Mouse (Mus musculus): ENCODE measurements around the gene Mvb12a. TPM values are rescaled to one million over a fixed set of nuclear protein-coding genes. Genes with fewer than 3 reads are reported as not detected.

Mvb12a gene
- polyA plus RNA-seq, 1 experiment from 2014 or later = 126 TPM

DNA sequence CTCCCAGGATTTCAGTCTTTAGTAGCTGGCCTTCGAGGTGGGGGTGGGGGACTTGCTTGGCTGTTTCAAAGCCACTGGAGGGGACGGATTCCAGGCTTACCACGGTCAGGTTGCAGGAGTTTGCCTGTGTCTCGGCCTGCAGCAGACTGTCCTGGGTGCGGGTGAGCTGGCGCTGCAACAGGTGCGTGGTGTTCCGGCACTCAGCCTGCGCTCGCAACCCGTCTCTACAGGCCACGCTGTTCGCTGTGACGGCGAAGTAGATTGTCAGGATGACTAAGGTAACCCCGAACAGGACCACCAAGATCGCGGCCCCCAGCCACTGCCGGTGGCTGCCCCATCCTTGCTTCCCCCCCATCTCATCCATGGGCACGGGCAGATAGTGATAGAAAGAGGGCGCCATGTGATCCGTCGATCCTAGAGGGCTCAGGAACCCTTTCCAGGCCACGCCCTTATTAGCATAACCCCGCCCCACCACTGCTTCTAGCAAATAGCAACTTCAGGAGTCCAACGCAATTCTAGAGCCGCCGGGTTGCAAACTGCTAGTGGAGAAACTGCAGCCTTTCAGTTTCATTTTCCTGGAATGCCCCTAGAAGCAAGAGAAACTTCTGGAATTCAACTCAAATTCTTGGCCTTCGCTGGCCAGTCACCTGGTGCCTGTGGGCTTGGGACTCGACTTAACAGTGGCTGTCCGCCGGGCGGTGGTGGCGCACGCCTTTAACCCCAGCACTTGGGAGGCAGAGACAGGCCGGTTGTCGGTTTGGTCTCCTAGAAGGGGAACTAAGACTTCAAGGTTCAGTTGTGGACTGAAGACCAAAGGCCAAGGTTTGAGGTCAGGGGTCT lies 5.5 kb upstream of the Mvb12a start, which contains the start of gene Bst2:
Bst2 (minus strand) TSS at position 429 of the 840 bp plus-strand sequence.
- peaks cover 12% of the 10 kb centered on the region for H3K4me1 ChIP-seq (ENCODE audit: control insufficient read depth, insufficient read depth, low read length)
- 4% methylated on average over 37 of the region's 37 CpGs for WGBS
- H3K27me3 ChIP-seq (replicated peaks; ENCODE audit: control insufficient read depth, insufficient read depth, low read length) = no peaks in the 10 kb centered on the region
- H3K36me3 ChIP-seq (ENCODE audit: control insufficient read depth, insufficient read depth, low read length) = no peaks in the 10 kb centered on the region
- H3K4me3 ChIP-seq (ENCODE audit: low read length) = peak within 1 kb of the TSS; percentile 52
- H3K4me2 ChIP-seq (ENCODE audit: low read depth, low read length) = peak within 1 kb of the TSS; percentile 68
- peak within 1 kb of the TSS; percentile 72 for H3K27ac ChIP-seq (ENCODE audit: low read length)
- H3K9ac ChIP-seq (ENCODE audit: low read depth, low read length) = peak within 1 kb of the TSS; percentile 73
- no peaks in the 10 kb centered on the region for H3K9me3 ChIP-seq (ENCODE audit: control insufficient read depth, low read length)
- peak; percentile 94 for ATAC-seq

DNA sequence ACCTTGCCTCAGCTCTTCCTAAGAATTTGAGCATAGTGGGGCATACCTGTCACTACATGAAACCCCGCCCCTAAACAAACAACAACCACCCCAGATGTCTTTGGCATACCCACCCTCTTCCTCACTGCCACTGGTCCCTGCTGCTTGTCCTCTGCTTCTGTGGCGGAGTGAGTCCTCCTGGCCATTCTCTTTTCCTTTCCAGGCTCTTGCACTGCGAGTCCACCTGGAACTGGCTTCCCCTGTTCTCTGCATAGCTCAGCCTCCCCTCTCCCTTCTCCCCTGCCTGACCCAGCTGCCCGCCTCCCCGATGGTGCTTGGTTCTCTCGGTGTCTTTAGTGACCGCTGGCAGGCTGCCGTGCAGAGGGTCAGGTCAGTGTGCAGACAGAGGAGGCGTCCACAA lies 1.0 kb downstream of the Mvb12a start:
- WGBS = 80% methylated on average over 9 of the region's 9 CpGs
- Histone ChIP-seq H3K9ac (ENCODE audit: low read depth, low read length) (peak overlapping the region; percentile 79), H3K4me3 (ENCODE audit: low read length) (peak overlapping the region; percentile 82)

DNA sequence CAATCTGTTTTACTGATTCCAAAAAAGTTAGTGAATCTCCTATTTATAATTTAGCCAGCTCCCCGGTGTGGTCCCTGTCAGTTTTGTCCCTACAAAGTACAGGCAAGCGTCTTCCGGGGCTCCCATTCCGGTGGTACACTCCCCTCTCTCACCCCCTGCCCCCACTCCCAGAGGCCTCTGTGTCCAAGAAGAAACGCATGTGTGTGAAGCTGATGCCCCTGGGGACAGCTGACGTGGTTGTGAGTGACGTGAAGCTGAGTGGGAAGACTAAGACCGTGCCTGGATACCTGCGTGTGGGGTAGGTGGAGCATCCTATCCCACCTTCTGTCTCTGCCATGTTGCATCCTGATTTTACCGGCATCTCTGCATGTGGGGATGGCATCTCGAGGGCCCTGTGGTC lies 2.3 kb downstream of the Mvb12a start:
- H3K27me3 ChIP-seq (replicated peaks; ENCODE audit: control insufficient read depth, insufficient read depth, low read length) = no peaks in the 10 kb centered on the region
- peaks cover 8% of the 10 kb centered on the region for H3K36me3 ChIP-seq (ENCODE audit: control insufficient read depth, insufficient read depth, low read length)
- no peaks in the 10 kb centered on the region for H3K9me3 ChIP-seq (ENCODE audit: control insufficient read depth, low read length)
- H3K4me1 ChIP-seq (ENCODE audit: control insufficient read depth, insufficient read depth, low read length) = peaks cover 7% of the 10 kb centered on the region
- no peak overlapping the region for H3K27ac ChIP-seq (ENCODE audit: low read length)
- WGBS = 87% methylated on average over 11 of the region's 11 CpGs
- no peak for ATAC-seq
- H3K4me2 ChIP-seq (ENCODE audit: low read depth, low read length) = no peak overlapping the region
- H3K9ac ChIP-seq (ENCODE audit: low read depth, low read length) = no peak overlapping the region
- no peak overlapping the region for H3K4me3 ChIP-seq (ENCODE audit: low read length)

More for the DNA sequence above, 1.0 kb downstream of the Mvb12a start:
- peak overlapping the region; percentile 88 for H3K4me2 ChIP-seq (ENCODE audit: low read depth, low read length)
- ATAC-seq = no peak
- H3K27ac ChIP-seq (ENCODE audit: low read length) = no peak overlapping the region
- no peaks in the 10 kb centered on the region for H3K27me3 ChIP-seq (replicated peaks; ENCODE audit: control insufficient read depth, insufficient read depth, low read length)
- H3K4me1 ChIP-seq (ENCODE audit: control insufficient read depth, insufficient read depth, low read length) = peaks cover 7% of the 10 kb centered on the region
- peaks cover 8% of the 10 kb centered on the region for H3K36me3 ChIP-seq (ENCODE audit: control insufficient read depth, insufficient read depth, low read length)
- no peaks in the 10 kb centered on the region for H3K9me3 ChIP-seq (ENCODE audit: control insufficient read depth, low read length)

- no peaks in the 10 kb centered on the region for H3K27me3 ChIP-seq (replicated peaks; ENCODE audit: control insufficient read depth, insufficient read depth, low read length)
- H3K4me3 ChIP-seq (ENCODE audit: low read length) = no peak overlapping the region
- H3K4me2 ChIP-seq (ENCODE audit: low read depth, low read length) = no peak overlapping the region
- ATAC-seq = no peak
- H3K4me1 ChIP-seq (ENCODE audit: control insufficient read depth, insufficient read depth, low read length) = peaks cover 7% of the 10 kb centered on the region
- WGBS = 80% methylated on average over 7 of the region's 7 CpGs
- H3K9me3 ChIP-seq (ENCODE audit: control insufficient read depth, low read length) = no peaks in the 10 kb centered on the region
- H3K9ac ChIP-seq (ENCODE audit: low read depth, low read length) = no peak overlapping the region
- H3K36me3 ChIP-seq (ENCODE audit: control insufficient read depth, insufficient read depth, low read length) = peaks cover 8% of the 10 kb centered on the region
- no peak overlapping the region for H3K27ac ChIP-seq (ENCODE audit: low read length)
These were observed 4.9 kb downstream of the Mvb12a start for GRCm38 (mm10) chr8:71547590-71547989.

DNA sequence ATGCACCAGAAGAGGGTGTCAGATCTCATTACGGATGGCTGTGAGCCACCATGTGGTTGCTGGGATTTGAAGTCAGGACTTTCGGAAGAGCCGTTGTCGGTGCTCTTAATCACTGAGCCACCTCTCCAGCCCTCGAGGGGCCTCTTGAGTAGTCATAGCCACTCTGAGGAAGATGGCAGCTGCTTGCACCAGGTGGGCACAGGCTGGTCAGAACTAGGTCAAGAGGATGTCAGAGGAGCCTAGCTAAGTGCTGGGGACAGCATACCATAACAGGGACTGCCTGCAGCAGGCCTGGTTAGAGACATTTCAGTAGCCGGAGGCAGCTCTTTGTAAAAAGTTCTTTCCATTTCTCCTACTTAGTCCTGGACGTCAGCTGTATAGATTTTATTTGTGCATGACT lies 8.0 kb downstream of the Mvb12a start:
- H3K4me1 ChIP-seq (ENCODE audit: control insufficient read depth, insufficient read depth, low read length) = no peaks in the 10 kb centered on the region
- H3K36me3 ChIP-seq (ENCODE audit: control insufficient read depth, insufficient read depth, low read length) = peaks cover 2% of the 10 kb centered on the region
- WGBS = 63% methylated on average over 7 of the region's 7 CpGs
- no peak for ATAC-seq
- H3K9ac ChIP-seq (ENCODE audit: low read depth, low read length) = no peak overlapping the region
- no peak overlapping the region for H3K4me3 ChIP-seq (ENCODE audit: low read length)
- H3K9me3 ChIP-seq (ENCODE audit: control insufficient read depth, low read length) = no peaks in the 10 kb centered on the region
- H3K27ac ChIP-seq (ENCODE audit: low read length) = no peak overlapping the region
- H3K27me3 ChIP-seq (replicated peaks; ENCODE audit: control insufficient read depth, insufficient read depth, low read length) = 0 out of 2 replicates have a peak, but pooled peaks cover 4% of the 10 kb centered on the region
- H3K4me2 ChIP-seq (ENCODE audit: low read depth, low read length) = no peak overlapping the region

DNA sequence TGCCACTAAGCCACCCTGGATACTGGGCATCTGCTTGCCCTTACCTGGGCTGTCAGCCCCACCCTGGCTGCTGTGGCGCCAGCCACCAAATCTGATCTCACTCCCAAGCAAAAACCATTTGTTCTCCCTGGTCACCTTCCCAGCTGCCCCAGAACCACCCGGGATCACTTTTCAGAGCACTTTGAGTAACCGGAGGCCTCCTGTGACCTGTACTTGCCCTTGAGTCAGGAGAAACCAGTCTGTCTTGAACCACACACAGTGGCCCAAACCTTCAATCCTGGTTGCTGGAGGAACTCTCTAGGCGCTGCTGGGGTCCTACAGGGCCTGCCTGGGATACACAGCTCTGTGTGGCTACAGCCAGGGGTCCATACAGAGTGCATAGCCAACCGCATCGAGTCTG lies 10.0 kb downstream of the Mvb12a start:
- Histone ChIP-seq H3K9me3 (ENCODE audit: control insufficient read depth, low read length) (no peaks in the 10 kb centered on the region), H3K4me2 (ENCODE audit: low read depth, low read length) (no peak overlapping the region), H3K4me3 (ENCODE audit: low read length) (no peak overlapping the region), H3K27me3 (replicated peaks; ENCODE audit: control insufficient read depth, insufficient read depth, low read length) (peaks cover 14% of the 10 kb centered on the region; the same call in 1 of the 2 replicates), H3K9ac (ENCODE audit: low read depth, low read length) (no peak overlapping the region), H3K27ac (ENCODE audit: low read length) (no peak overlapping the region), H3K36me3 (ENCODE audit: control insufficient read depth, insufficient read depth, low read length) (no peaks in the 10 kb centered on the region), H3K4me1 (ENCODE audit: control insufficient read depth, insufficient read depth, low read length) (no peaks in the 10 kb centered on the region)
- WGBS = 55% methylated on average over 6 of the region's 6 CpGs
- ATAC-seq = peak; percentile 41

GRCm38 (mm10) chr8:71554001-71554400 lies 11.3 kb downstream of the Mvb12a start:
- Histone ChIP-seq H3K9me3 (ENCODE audit: control insufficient read depth, low read length) (no peaks in the 10 kb centered on the region), H3K9ac (ENCODE audit: low read depth, low read length) (no peak overlapping the region), H3K27ac (ENCODE audit: low read length) (no peak overlapping the region), H3K27me3 (replicated peaks; ENCODE audit: control insufficient read depth, insufficient read depth, low read length) (peaks cover 24% of the 10 kb centered on the region), H3K4me2 (ENCODE audit: low read depth, low read length) (no peak overlapping the region), H3K4me1 (ENCODE audit: control insufficient read depth, insufficient read depth, low read length) (peaks cover 7% of the 10 kb centered on the region; the same call in 1 of the 2 replicates), H3K36me3 (ENCODE audit: control insufficient read depth, insufficient read depth, low read length) (no peaks in the 10 kb centered on the region), H3K4me3 (ENCODE audit: low read length) (no peak overlapping the region)
- 70% methylated on average over 6 of the region's 6 CpGs for WGBS
- no peak for ATAC-seq

GRCm38 (mm10) chr8:71554644-71555043 lies 11.9 kb downstream of the Mvb12a start:
- Histone ChIP-seq H3K36me3 (ENCODE audit: control insufficient read depth, insufficient read depth, low read length) (no peaks in the 10 kb centered on the region), H3K9me3 (ENCODE audit: control insufficient read depth, low read length) (no peaks in the 10 kb centered on the region), H3K4me2 (ENCODE audit: low read depth, low read length) (no peak overlapping the region), H3K4me3 (ENCODE audit: low read length) (no peak overlapping the region), H3K27me3 (replicated peaks; ENCODE audit: control insufficient read depth, insufficient read depth, low read length) (peaks cover 31% of the 10 kb centered on the region), H3K9ac (ENCODE audit: low read depth, low read length) (no peak overlapping the region), H3K4me1 (ENCODE audit: control insufficient read depth, insufficient read depth, low read length) (peaks cover 7% of the 10 kb centered on the region; the same call in 1 of the 2 replicates), H3K27ac (ENCODE audit: low read length) (no peak overlapping the region)
- no peak for ATAC-seq
- WGBS = 88% methylated on average over 2 of the region's 2 CpGs

DNA sequence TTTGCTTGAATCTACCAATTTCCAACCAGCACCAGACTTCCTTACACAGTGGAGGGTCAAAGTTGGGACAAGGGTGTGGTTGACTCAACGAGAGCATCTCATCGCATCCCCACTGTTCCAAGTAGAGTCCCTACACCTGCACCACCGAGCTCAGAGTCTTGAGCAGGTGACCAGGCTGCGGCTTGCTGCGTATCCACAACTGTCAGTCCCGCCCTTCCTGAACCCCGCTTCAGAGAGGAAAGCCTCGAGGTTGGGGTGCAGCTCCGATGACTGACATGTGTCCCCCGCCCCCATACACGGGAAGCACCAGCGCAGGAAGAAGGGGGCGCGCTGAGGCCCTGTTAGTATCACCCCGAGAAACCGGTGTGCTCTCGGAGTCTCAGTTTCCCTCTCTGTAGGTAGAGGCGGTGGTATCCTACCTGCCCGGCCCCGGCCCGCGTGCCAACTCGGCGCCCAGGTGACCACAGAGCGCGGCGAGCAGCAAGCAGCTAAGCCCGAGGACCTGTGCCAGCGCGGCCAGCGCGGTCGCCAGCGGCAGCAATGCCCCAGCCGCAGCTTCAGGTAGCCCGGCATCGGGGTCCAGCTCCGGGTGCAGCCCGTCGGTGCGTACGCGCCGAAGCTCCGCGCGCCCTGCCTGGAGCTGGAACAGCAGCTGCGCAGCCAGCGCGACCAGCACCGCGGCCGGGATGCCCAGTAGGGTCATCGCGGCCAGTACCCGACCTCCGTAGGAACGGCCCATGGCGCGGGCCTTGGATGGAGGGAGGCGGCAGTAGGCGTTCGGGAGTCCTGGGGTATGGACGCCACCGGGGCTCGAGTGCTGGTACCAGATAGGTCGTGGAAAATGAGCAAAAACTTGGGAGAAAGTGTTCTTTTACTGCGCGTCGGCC lies 15.6 kb downstream of the Mvb12a start, which contains the start of gene Tmem221:
Tmem221 (minus strand) TSS at position 801 of the 887 bp plus-strand sequence.
- Histone ChIP-seq H3K9ac (ENCODE audit: low read depth, low read length) (peak within 1 kb of the TSS; percentile 52), H3K27me3 (replicated peaks; ENCODE audit: control insufficient read depth, insufficient read depth, low read length) (peaks cover 42% of the 10 kb centered on the region), H3K27ac (ENCODE audit: low read length) (no peak within 1 kb of the TSS), H3K4me3 (ENCODE audit: low read length) (peak within 1 kb of the TSS; percentile 42), H3K4me2 (ENCODE audit: low read depth, low read length) (peak within 1 kb of the TSS; percentile 66), H3K9me3 (ENCODE audit: control insufficient read depth, low read length) (no peaks in the 10 kb centered on the region), H3K36me3 (ENCODE audit: control insufficient read depth, insufficient read depth, low read length) (no peaks in the 10 kb centered on the region), H3K4me1 (ENCODE audit: control insufficient read depth, insufficient read depth, low read length) (peaks cover 16% of the 10 kb centered on the region)
- peak; percentile 54 for ATAC-seq
- 4% methylated on average over 70 of the region's 70 CpGs for WGBS
